Mouse (Mus musculus) C2C12 (cell line): ENCODE results near the gene Arv1.

ENCODE experiments used
- CEBPB ChIP-seq: IDR thresholded peaks from one replicate; pipeline ENCODE4 v1.6.1; 2011; ENCODE audit warnings: low read depth, mild to moderate bottlenecking, control low read depth, moderate library complexity
- CTCF ChIP-seq: IDR thresholded peaks from one replicate; pipeline ENCODE4 v1.5.1; 2011; ENCODE audit not compliant: control insufficient read depth, insufficient read depth, insufficient read length
- MAX ChIP-seq: IDR thresholded peaks from one replicate; pipeline ENCODE4 v1.6.1; 2011; ENCODE audit warnings: mild to moderate bottlenecking, control low read depth
- MYOD1 ChIP-seq: IDR thresholded peaks from one replicate; pipeline ENCODE4 v1.6.1; 2011; ENCODE audit warnings: low read depth; ENCODE audit not compliant: control insufficient read depth, insufficient read length
- MYOG ChIP-seq: IDR thresholded peaks from one replicate; pipeline ENCODE4 v1.6.1; 2011; ENCODE audit not compliant: control insufficient read depth, insufficient read length; ENCODE audit errors: extremely low read depth
- USF1 ChIP-seq: IDR thresholded peaks from one replicate; pipeline ENCODE4 v1.6.1; 2011; ENCODE audit warnings: low read depth, mild to moderate bottlenecking, control low read depth, moderate library complexity

DNA sequence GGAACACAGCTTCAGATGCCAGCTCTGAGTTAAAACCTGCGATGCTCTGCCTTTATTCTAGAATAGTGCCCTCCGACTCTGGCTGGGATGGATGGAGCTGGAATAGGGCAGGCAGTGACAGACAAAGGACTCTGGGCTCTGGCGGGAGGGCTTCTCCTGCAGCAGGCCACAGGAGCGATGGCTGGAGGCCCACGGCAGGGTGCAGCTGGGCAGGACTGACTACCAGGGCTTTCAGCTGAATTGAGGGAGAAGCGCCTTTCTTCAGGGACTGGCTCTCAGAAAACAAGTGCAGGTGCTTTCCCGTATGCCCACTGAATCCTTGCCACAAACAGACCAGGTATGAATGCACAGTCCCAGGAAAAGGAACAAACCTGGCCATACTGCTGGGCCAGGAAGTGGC is 44.9 kb upstream of the Arv1 start:
- TF ChIP-seq CTCF (no peak), CEBPB (no peak), MAX (no peak), MYOD1 (no peak), USF1 (no peak), MYOG (no peak)
